Mouse (Mus musculus): ENCODE data around the gene Crispld2.

DNA sequence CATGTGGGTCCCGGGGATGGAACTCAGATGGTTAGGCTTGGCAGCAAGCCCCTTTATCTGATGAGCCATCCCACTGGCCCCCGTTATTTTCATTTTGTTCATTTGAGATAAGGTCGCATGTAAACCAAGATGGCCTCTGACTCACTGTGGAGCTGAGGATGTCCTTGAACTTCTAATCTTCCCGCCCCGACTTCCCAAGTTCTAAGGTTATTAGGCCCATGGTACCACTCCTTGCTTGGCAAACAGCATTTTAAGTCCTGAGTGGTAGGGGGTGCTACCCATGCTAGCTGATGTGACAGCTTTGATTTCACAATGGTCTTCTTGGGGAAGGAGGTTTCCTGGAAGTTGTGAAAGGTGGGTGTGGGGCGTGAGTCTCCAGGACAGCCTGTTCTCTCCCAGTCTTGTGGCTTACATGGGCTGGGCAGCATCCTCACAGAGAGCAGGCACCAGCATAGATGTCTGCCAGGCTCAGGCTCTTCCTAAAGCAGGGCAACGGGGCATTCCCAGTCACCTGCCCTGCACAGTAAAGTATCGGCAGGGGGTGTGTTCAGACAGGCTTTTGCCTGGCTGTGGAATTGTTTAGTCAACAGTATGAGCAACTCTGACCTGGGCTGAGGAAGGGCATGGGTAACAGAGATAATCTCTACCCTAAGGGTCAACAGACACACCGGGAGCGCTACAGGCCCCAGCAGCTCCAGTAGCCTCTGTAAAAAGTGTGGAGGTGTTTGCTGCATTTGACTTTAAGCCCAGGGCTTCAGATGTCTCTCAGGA, 50.5 kb downstream of the Crispld2 start:
- TF ChIP-seq POLR2A (IDR thresholded peaks at IDR 0.05; ENCODE audit: control insufficient read depth, extremely low read depth, insufficient read depth, low read length, poor library complexity) (no peak), CTCF (IDR thresholded peaks at IDR 0.05; ENCODE audit: borderline replicate concordance, control insufficient read depth, extremely low read depth, insufficient read depth, low read length, poor library complexity) (no peak)
